Mouse (Mus musculus) heart, embryonic 12.5 days (tissue): Measurements from ENCODE around the gene Lamtor4. TPM values are rescaled to one million over a fixed set of nuclear protein-coding genes. Genes with fewer than 3 reads are reported as not detected.
A peak's percentile ranks its signal among the peaks of the same experiment; 100 is the strongest.

Source experiments
- ATAC-seq: fragments of 200-750 bp; cut with Nextera tagmentation; 2 replicates; pipeline ENCODE4 v1.8.0; 2017; ENCODE audit warnings: moderate TSS enrichment, moderate library complexity; ENCODE audit not compliant: insufficient number of reproducible peaks, low FRiP score
- H3K27ac ChIP-seq: fragments of 300-500 bp; sonication (generic); 2 replicates; pipeline ENCODE4 v1.5.1; 2016; ENCODE audit warnings: mild to moderate bottlenecking, moderate library complexity; ENCODE audit not compliant: poor library complexity, severe bottlenecking
- H3K27me3 ChIP-seq: fragments of 300-500 bp; sonication (generic); replicated peaks from 2 replicates; pipeline ENCODE4 v1.6.1; 2016; ENCODE audit warnings: mild to moderate bottlenecking, moderate library complexity
- H3K36me3 ChIP-seq: fragments of 300-500 bp; sonication (generic); 2 replicates; pipeline ENCODE4 v1.6.1; 2016; ENCODE audit warnings: mild to moderate bottlenecking, moderate library complexity
- H3K4me1 ChIP-seq: fragments of 300-500 bp; sonication (generic); replicated peaks from 2 replicates; pipeline ENCODE4 v1.6.1; 2016; ENCODE audit warnings: mild to moderate bottlenecking
- H3K4me2 ChIP-seq: fragments of 300-500 bp; sonication (generic); 2 replicates; pipeline ENCODE4 v1.6.1; 2016; ENCODE audit warnings: mild to moderate bottlenecking, moderate library complexity
- H3K4me3 ChIP-seq: fragments of 300-500 bp; sonication (generic); 2 replicates; pipeline ENCODE4 v1.5.1; 2016; ENCODE audit warnings: mild to moderate bottlenecking
- H3K9ac ChIP-seq: fragments of 300-500 bp; sonication (generic); 2 replicates; pipeline ENCODE4 v1.6.1; 2016; ENCODE audit warnings: mild to moderate bottlenecking, moderate library complexity
- H3K9me3 ChIP-seq: fragments of 300-500 bp; sonication (generic); replicated peaks from 2 replicates; pipeline ENCODE4 v1.6.1; 2016; ENCODE audit warnings: mild to moderate bottlenecking, moderate library complexity
- WGBS: fragments of 180-500 bp; shearing (Covaris S2); methylation state at CpG from one replicate; pipeline ENCODE4 v1.1.7; 2016; 5-methylcytosine and 5-hydroxymethylcytosine counted together
- polyA plus RNA-seq: library from polyadenylated mRNA; unstranded; fragments of >200 nt; fragmentation: Nextera tagmentation; extraction: Ambion mirVana; gene quantifications from 2 replicates; pipeline ENCODE4 v1.2.1, GENCODE M21; 2016

The Lamtor4 gene
- polyA plus RNA-seq, 1 experiment from 2014 or later: 70.7 TPM

GRCm38 (mm10) chr5:138229511-138229910 is 25.8 kb upstream of the Lamtor4 start:
- Histone ChIP-seq H3K27ac (no peak overlapping the region), H3K4me1 (no peaks in the 10 kb centered on the region), H3K9me3 (no peaks in the 10 kb centered on the region), H3K9ac (no peak overlapping the region), H3K36me3 (no peaks in the 10 kb centered on the region), H3K4me3 (no peak overlapping the region), H3K27me3 (0 out of 2 replicates have a peak, but pooled peaks cover 4% of the 10 kb centered on the region), H3K4me2 (no peak overlapping the region)
- WGBS: 91% methylated on average over 3 of the region's 3 CpGs
- ATAC-seq: no peak

- 73% methylated on average over 2 of the region's 2 CpGs for WGBS
- no peak for ATAC-seq
- H3K9ac ChIP-seq: no peak overlapping the region
- no peak overlapping the region for H3K4me2 ChIP-seq
- H3K9me3 ChIP-seq: no peaks in the 10 kb centered on the region
- no peaks in the 10 kb centered on the region for H3K36me3 ChIP-seq
- H3K4me3 ChIP-seq: no peak overlapping the region
- H3K27me3 ChIP-seq: no peaks in the 10 kb centered on the region
- H3K27ac ChIP-seq: no peak overlapping the region
- no peaks in the 10 kb centered on the region for H3K4me1 ChIP-seq
These were observed 21.5 kb upstream of the Lamtor4 start for GRCm38 (mm10) chr5:138233778-138234177.

- Histone ChIP-seq H3K4me1 (no peaks in the 10 kb centered on the region), H3K27ac (no peak overlapping the region), H3K4me2 (no peak overlapping the region), H3K9me3 (no peaks in the 10 kb centered on the region), H3K27me3 (no peaks in the 10 kb centered on the region), H3K9ac (no peak overlapping the region), H3K4me3 (no peak overlapping the region), H3K36me3 (no peaks in the 10 kb centered on the region)
- no peak for ATAC-seq
These were observed 21.1 kb upstream of the Lamtor4 start for GRCm38 (mm10) chr5:138234224-138234623.

GRCm38 (mm10) chr5:138241511-138241910 is 13.8 kb upstream of the Lamtor4 start:
- Histone ChIP-seq H3K36me3 (no peaks in the 10 kb centered on the region), H3K27me3 (no peaks in the 10 kb centered on the region), H3K4me2 (no peak overlapping the region), H3K9me3 (peaks cover 3% of the 10 kb centered on the region; the same call in 1 of the 2 replicates), H3K4me1 (no peaks in the 10 kb centered on the region), H3K27ac (no peak overlapping the region), H3K4me3 (no peak overlapping the region), H3K9ac (no peak overlapping the region)
- WGBS: 20% methylated on average over 2 of the region's 2 CpGs
- no peak for ATAC-seq

GRCm38 (mm10) chr5:138251144-138251543 is 4.1 kb upstream of the Lamtor4 start:
- H3K9me3 ChIP-seq: no peaks in the 10 kb centered on the region
- H3K27me3 ChIP-seq: no peaks in the 10 kb centered on the region
- H3K9ac ChIP-seq: no peak overlapping the region
- H3K4me1 ChIP-seq: peaks cover 6% of the 10 kb centered on the region
- ATAC-seq: no peak
- 81% methylated on average over 12 of the region's 12 CpGs for WGBS
- H3K4me2 ChIP-seq: no peak overlapping the region
- H3K36me3 ChIP-seq: no peaks in the 10 kb centered on the region
- no peak overlapping the region for H3K4me3 ChIP-seq
- H3K27ac ChIP-seq: no peak overlapping the region

- Histone ChIP-seq H3K4me2 (no peak overlapping the region), H3K4me1 (peaks cover 14% of the 10 kb centered on the region), H3K9ac (no peak overlapping the region), H3K27ac (no peak overlapping the region), H3K36me3 (0 out of 2 replicates have a peak, but pooled peaks cover 3% of the 10 kb centered on the region), H3K9me3 (no peaks in the 10 kb centered on the region), H3K27me3 (no peaks in the 10 kb centered on the region), H3K4me3 (no peak overlapping the region)
- no peak for ATAC-seq
- 85% methylated on average over 3 of the region's 3 CpGs for WGBS
These were observed 2.2 kb upstream of the Lamtor4 start for GRCm38 (mm10) chr5:138253061-138253460.

- peak; percentile 3; the same call in 1 of the 2 replicates for ATAC-seq
- Histone ChIP-seq H3K27me3 (no peaks in the 10 kb centered on the region), H3K9ac (peak overlapping the region; percentile 83), H3K4me2 (peak overlapping the region; percentile 90), H3K36me3 (peaks cover 31% of the 10 kb centered on the region), H3K9me3 (no peaks in the 10 kb centered on the region), H3K4me1 (peaks cover 42% of the 10 kb centered on the region), H3K27ac (peak overlapping the region; percentile 86), H3K4me3 (peak overlapping the region; percentile 84)
- 19% methylated on average over 7 of the region's 7 CpGs for WGBS
These were observed 799 bp downstream of the Lamtor4 start for GRCm38 (mm10) chr5:138256094-138256467.

- Histone ChIP-seq H3K36me3 (peaks cover 41% of the 10 kb centered on the region), H3K4me1 (peaks cover 52% of the 10 kb centered on the region), H3K27me3 (no peaks in the 10 kb centered on the region), H3K4me3 (no peak overlapping the region), H3K9me3 (no peaks in the 10 kb centered on the region), H3K27ac (no peak overlapping the region), H3K4me2 (0 out of 2 replicates have a peak overlapping the region, but pooled peaks have one; percentile 90), H3K9ac (no peak overlapping the region)
- no peak for ATAC-seq
- WGBS: 85% methylated on average over 10 of the region's 10 CpGs
These were observed 1.8 kb downstream of the Lamtor4 start for GRCm38 (mm10) chr5:138256966-138257584.

- H3K4me1 ChIP-seq: peaks cover 57% of the 10 kb centered on the region
- ATAC-seq: no peak
- no peak overlapping the region for H3K27ac ChIP-seq
- no peaks in the 10 kb centered on the region for H3K9me3 ChIP-seq
- 93% methylated on average over 4 of the region's 4 CpGs for WGBS
- no peak overlapping the region for H3K4me2 ChIP-seq
- no peak overlapping the region for H3K9ac ChIP-seq
- H3K4me3 ChIP-seq: no peak overlapping the region
- peaks cover 42% of the 10 kb centered on the region for H3K36me3 ChIP-seq
- no peaks in the 10 kb centered on the region for H3K27me3 ChIP-seq
These were observed 2.3 kb downstream of the Lamtor4 start for GRCm38 (mm10) chr5:138257585-138257978.

GRCm38 (mm10) chr5:138258078-138258477 is 2.8 kb downstream of the Lamtor4 start:
- Histone ChIP-seq H3K4me1 (peaks cover 62% of the 10 kb centered on the region), H3K36me3 (peaks cover 42% of the 10 kb centered on the region), H3K9me3 (no peaks in the 10 kb centered on the region), H3K27ac (no peak overlapping the region; the same call in 1 of the 2 replicates), H3K4me2 (no peak overlapping the region), H3K9ac (no peak overlapping the region), H3K4me3 (no peak overlapping the region), H3K27me3 (no peaks in the 10 kb centered on the region)
- ATAC-seq: no peak
- 82% methylated on average over 3 of the region's 3 CpGs for WGBS

- Histone ChIP-seq H3K27me3 (no peaks in the 10 kb centered on the region), H3K27ac (peak overlapping the region; percentile 29), H3K9ac (no peak overlapping the region), H3K36me3 (peaks cover 42% of the 10 kb centered on the region), H3K4me3 (no peak overlapping the region), H3K9me3 (no peaks in the 10 kb centered on the region), H3K4me2 (no peak overlapping the region), H3K4me1 (peaks cover 65% of the 10 kb centered on the region)
- WGBS: 62% methylated on average over 6 of the region's 6 CpGs
- ATAC-seq: no peak
These were observed 3.3 kb downstream of the Lamtor4 start for GRCm38 (mm10) chr5:138258542-138258941.

- Histone ChIP-seq H3K4me1 (peaks cover 65% of the 10 kb centered on the region), H3K9ac (peak overlapping the region; percentile 24; the same call in 1 of the 2 replicates), H3K36me3 (peaks cover 42% of the 10 kb centered on the region), H3K27me3 (no peaks in the 10 kb centered on the region), H3K9me3 (no peaks in the 10 kb centered on the region), H3K27ac (peak overlapping the region; percentile 48; the same call in 1 of the 2 replicates), H3K4me2 (no peak overlapping the region), H3K4me3 (no peak overlapping the region)
- no peak for ATAC-seq
- 37% methylated on average over 7 of the region's 7 CpGs for WGBS
These were observed 3.7 kb downstream of the Lamtor4 start for GRCm38 (mm10) chr5:138258993-138259392.
